Mouse (Mus musculus): ENCODE results near the gene Prokr2. TPM values are rescaled to one million over a fixed set of nuclear protein-coding genes. Genes with fewer than 3 reads are reported as not detected.

Gene Prokr2
- polyA plus RNA-seq, 1 experiment from 2014 or later = 0.18 TPM

GRCm38 (mm10) chr2:132307213-132307843 is 77.9 kb downstream of the Prokr2 start:
- Histone ChIP-seq H3K27ac (ENCODE audit: low read depth) (no peak overlapping the region), H3K4me1 (replicated peaks; ENCODE audit: control insufficient read depth, insufficient read depth, low read length) (no peaks in the 10 kb centered on the region), H3K27me3 (replicated peaks; ENCODE audit: control insufficient read depth, insufficient read depth, low read length) (no peaks in the 10 kb centered on the region), H3K36me3 (ENCODE audit: control insufficient read depth, insufficient read depth, low read length) (peaks cover 51% of the 10 kb centered on the region), H3K4me2 (ENCODE audit: low read length) (no peak overlapping the region), H3K9me3 (ENCODE audit: control insufficient read depth, low read length) (no peaks in the 10 kb centered on the region), H3K4me3 (ENCODE audit: low read depth, low read length) (no peak overlapping the region), H3K9ac (ENCODE audit: low read length) (no peak overlapping the region)
- ATAC-seq (replicated peaks; ENCODE audit: low FRiP score, low TSS enrichment, low read depth) = no peak
- DNase-seq (ENCODE audit: low spot score) = no peak
- WGBS = 96% methylated on average over 11 of the region's 11 CpGs

GRCm38 (mm10) chr2:132305988-132306387 is 79.3 kb downstream of the Prokr2 start:
- Histone ChIP-seq H3K9me3 (ENCODE audit: control insufficient read depth, low read length) (no peaks in the 10 kb centered on the region), H3K9ac (ENCODE audit: low read length) (no peak overlapping the region), H3K4me3 (ENCODE audit: low read depth, low read length) (no peak overlapping the region), H3K4me1 (replicated peaks; ENCODE audit: control insufficient read depth, insufficient read depth, low read length) (no peaks in the 10 kb centered on the region), H3K36me3 (ENCODE audit: control insufficient read depth, insufficient read depth, low read length) (peaks cover 64% of the 10 kb centered on the region), H3K27ac (ENCODE audit: low read depth) (no peak overlapping the region), H3K27me3 (replicated peaks; ENCODE audit: control insufficient read depth, insufficient read depth, low read length) (no peaks in the 10 kb centered on the region), H3K4me2 (ENCODE audit: low read length) (no peak overlapping the region)
- 71% methylated on average over 4 of the region's 4 CpGs for WGBS
- no peak for ATAC-seq (replicated peaks; ENCODE audit: low FRiP score, low TSS enrichment, low read depth)
- DNase-seq (ENCODE audit: low spot score) = no peak

GRCm38 (mm10) chr2:132305165-132305564 is 80.1 kb downstream of the Prokr2 start:
- WGBS = 85% methylated on average over 7 of the region's 7 CpGs
- DNase-seq (ENCODE audit: low spot score) (no peak), ATAC-seq (replicated peaks; ENCODE audit: low FRiP score, low TSS enrichment, low read depth) (no peak)
- peaks cover 67% of the 10 kb centered on the region for H3K36me3 ChIP-seq (ENCODE audit: control insufficient read depth, insufficient read depth, low read length)
- no peaks in the 10 kb centered on the region for H3K4me1 ChIP-seq (replicated peaks; ENCODE audit: control insufficient read depth, insufficient read depth, low read length)
- H3K27me3 ChIP-seq (replicated peaks; ENCODE audit: control insufficient read depth, insufficient read depth, low read length) = no peaks in the 10 kb centered on the region
- H3K4me2 ChIP-seq (ENCODE audit: low read length) = no peak overlapping the region
- H3K9ac ChIP-seq (ENCODE audit: low read length) = no peak overlapping the region
- H3K4me3 ChIP-seq (ENCODE audit: low read depth, low read length) = no peak overlapping the region
- no peaks in the 10 kb centered on the region for H3K9me3 ChIP-seq (ENCODE audit: control insufficient read depth, low read length)
- H3K27ac ChIP-seq (ENCODE audit: low read depth) = no peak overlapping the region

- Histone ChIP-seq H3K36me3 (ENCODE audit: control insufficient read depth, insufficient read depth, low read length) (peaks cover 79% of the 10 kb centered on the region), H3K9ac (ENCODE audit: low read length) (no peak overlapping the region), H3K27me3 (replicated peaks; ENCODE audit: control insufficient read depth, insufficient read depth, low read length) (no peaks in the 10 kb centered on the region), H3K4me1 (replicated peaks; ENCODE audit: control insufficient read depth, insufficient read depth, low read length) (no peaks in the 10 kb centered on the region), H3K27ac (ENCODE audit: low read depth) (no peak overlapping the region), H3K4me2 (ENCODE audit: low read length) (no peak overlapping the region), H3K4me3 (ENCODE audit: low read depth, low read length) (no peak overlapping the region), H3K9me3 (ENCODE audit: control insufficient read depth, low read length) (no peaks in the 10 kb centered on the region)
- ATAC-seq (replicated peaks; ENCODE audit: low FRiP score, low TSS enrichment, low read depth) = no peak
- no peak for DNase-seq (ENCODE audit: low spot score)
- WGBS = 90% methylated on average over 4 of the region's 4 CpGs
Measured at GRCm38 (mm10) chr2:132301436-132301835, 83.8 kb downstream of the Prokr2 start.

- DNase-seq (ENCODE audit: low spot score) (no peak), ATAC-seq (replicated peaks; ENCODE audit: low FRiP score, low TSS enrichment, low read depth) (no peak)
- Histone ChIP-seq H3K4me2 (ENCODE audit: low read length) (no peak overlapping the region), H3K27me3 (replicated peaks; ENCODE audit: control insufficient read depth, insufficient read depth, low read length) (no peaks in the 10 kb centered on the region), H3K9ac (ENCODE audit: low read length) (no peak overlapping the region), H3K4me1 (replicated peaks; ENCODE audit: control insufficient read depth, insufficient read depth, low read length) (no peaks in the 10 kb centered on the region), H3K27ac (ENCODE audit: low read depth) (no peak overlapping the region), H3K36me3 (ENCODE audit: control insufficient read depth, insufficient read depth, low read length) (peaks cover 81% of the 10 kb centered on the region), H3K9me3 (ENCODE audit: control insufficient read depth, low read length) (no peaks in the 10 kb centered on the region), H3K4me3 (ENCODE audit: low read depth, low read length) (no peak overlapping the region)
- WGBS = 94% methylated on average over 4 of the region's 4 CpGs
Measured at GRCm38 (mm10) chr2:132298250-132298649, 87.0 kb downstream of the Prokr2 start.

GRCm38 (mm10) chr2:132293694-132294450 is 91.4 kb downstream of the Prokr2 start:
- no peak overlapping the region for H3K27ac ChIP-seq (ENCODE audit: low read depth)
- no peak overlapping the region for H3K4me3 ChIP-seq (ENCODE audit: low read depth, low read length)
- peaks cover 45% of the 10 kb centered on the region for H3K36me3 ChIP-seq (ENCODE audit: control insufficient read depth, insufficient read depth, low read length)
- DNase-seq (ENCODE audit: low spot score) (no peak), ATAC-seq (replicated peaks; ENCODE audit: low FRiP score, low TSS enrichment, low read depth) (no peak)
- no peaks in the 10 kb centered on the region for H3K27me3 ChIP-seq (replicated peaks; ENCODE audit: control insufficient read depth, insufficient read depth, low read length)
- no peak overlapping the region for H3K4me2 ChIP-seq (ENCODE audit: low read length)
- no peaks in the 10 kb centered on the region for H3K4me1 ChIP-seq (replicated peaks; ENCODE audit: control insufficient read depth, insufficient read depth, low read length)
- WGBS = 88% methylated on average over 10 of the region's 10 CpGs
- H3K9ac ChIP-seq (ENCODE audit: low read length) = no peak overlapping the region
- H3K9me3 ChIP-seq (ENCODE audit: control insufficient read depth, low read length) = no peaks in the 10 kb centered on the region

GRCm38 (mm10) chr2:132292083-132292482 is 93.2 kb downstream of the Prokr2 start:
- ATAC-seq (replicated peaks; ENCODE audit: low FRiP score, low TSS enrichment, low read depth) = no peak
- H3K27ac ChIP-seq (ENCODE audit: low read depth) = no peak overlapping the region
- no peaks in the 10 kb centered on the region for H3K9me3 ChIP-seq (ENCODE audit: control insufficient read depth, low read length)
- 37% methylated on average over 4 of the region's 4 CpGs for WGBS
- H3K4me2 ChIP-seq (ENCODE audit: low read length) = no peak overlapping the region
- H3K9ac ChIP-seq (ENCODE audit: low read length) = no peak overlapping the region
- H3K4me1 ChIP-seq (replicated peaks; ENCODE audit: control insufficient read depth, insufficient read depth, low read length) = no peaks in the 10 kb centered on the region
- no peak for DNase-seq (ENCODE audit: low spot score)
- H3K27me3 ChIP-seq (replicated peaks; ENCODE audit: control insufficient read depth, insufficient read depth, low read length) = no peaks in the 10 kb centered on the region
- H3K4me3 ChIP-seq (ENCODE audit: low read depth, low read length) = no peak overlapping the region
- H3K36me3 ChIP-seq (ENCODE audit: control insufficient read depth, insufficient read depth, low read length) = peaks cover 28% of the 10 kb centered on the region

GRCm38 (mm10) chr2:132291265-132291664 is 94.0 kb downstream of the Prokr2 start:
- H3K4me2 ChIP-seq (ENCODE audit: low read length) = no peak overlapping the region
- no peak overlapping the region for H3K27ac ChIP-seq (ENCODE audit: low read depth)
- DNase-seq (ENCODE audit: low spot score) (no peak), ATAC-seq (replicated peaks; ENCODE audit: low FRiP score, low TSS enrichment, low read depth) (no peak)
- no peaks in the 10 kb centered on the region for H3K4me1 ChIP-seq (replicated peaks; ENCODE audit: control insufficient read depth, insufficient read depth, low read length)
- no peak overlapping the region for H3K9ac ChIP-seq (ENCODE audit: low read length)
- H3K36me3 ChIP-seq (ENCODE audit: control insufficient read depth, insufficient read depth, low read length) = peaks cover 21% of the 10 kb centered on the region
- no peaks in the 10 kb centered on the region for H3K27me3 ChIP-seq (replicated peaks; ENCODE audit: control insufficient read depth, insufficient read depth, low read length)
- H3K4me3 ChIP-seq (ENCODE audit: low read depth, low read length) = no peak overlapping the region
- 76% methylated on average over 3 of the region's 3 CpGs for WGBS
- H3K9me3 ChIP-seq (ENCODE audit: control insufficient read depth, low read length) = no peaks in the 10 kb centered on the region

GRCm38 (mm10) chr2:132290808-132291207 is 94.4 kb downstream of the Prokr2 start:
- no peak for DNase-seq (ENCODE audit: low spot score)
- no peak overlapping the region for H3K4me3 ChIP-seq (ENCODE audit: low read depth, low read length)
- no peaks in the 10 kb centered on the region for H3K9me3 ChIP-seq (ENCODE audit: control insufficient read depth, low read length)
- H3K4me2 ChIP-seq (ENCODE audit: low read length) = no peak overlapping the region
- no peak for ATAC-seq (replicated peaks; ENCODE audit: low FRiP score, low TSS enrichment, low read depth)
- H3K9ac ChIP-seq (ENCODE audit: low read length) = no peak overlapping the region
- no peaks in the 10 kb centered on the region for H3K27me3 ChIP-seq (replicated peaks; ENCODE audit: control insufficient read depth, insufficient read depth, low read length)
- H3K27ac ChIP-seq (ENCODE audit: low read depth) = no peak overlapping the region
- peaks cover 16% of the 10 kb centered on the region for H3K36me3 ChIP-seq (ENCODE audit: control insufficient read depth, insufficient read depth, low read length)
- no peaks in the 10 kb centered on the region for H3K4me1 ChIP-seq (replicated peaks; ENCODE audit: control insufficient read depth, insufficient read depth, low read length)
- 79% methylated on average over 6 of the region's 6 CpGs for WGBS
